Mouse (Mus musculus): Measurements from ENCODE around the gene Cacnb2. TPM values are rescaled to one million over a fixed set of nuclear protein-coding genes. Genes with fewer than 3 reads are reported as not detected.

The Cacnb2 gene
- total and polyA plus RNA-seq, 2 experiments = 0.06 to 0.46 TPM

DNA sequence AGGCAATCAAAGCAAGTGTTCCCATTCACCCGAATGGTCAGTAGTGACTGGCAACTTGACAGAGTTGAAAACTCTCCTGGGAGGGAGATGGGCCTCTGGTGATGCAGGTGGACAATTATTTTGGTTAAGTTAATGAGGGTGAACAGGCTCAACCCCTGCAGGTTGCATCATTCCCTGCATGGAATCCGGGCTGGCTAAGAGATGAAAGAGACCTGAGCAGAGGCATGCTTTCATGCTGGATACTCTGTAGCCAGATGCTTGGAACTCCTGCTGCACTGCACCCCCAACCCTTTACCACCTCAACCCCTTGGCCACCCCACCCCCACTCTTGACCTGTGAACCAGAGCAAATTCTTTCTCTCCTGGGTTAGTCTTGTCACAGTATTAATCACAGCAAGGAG lies 258.7 kb downstream of the Cacnb2 start:
- no peaks in the 10 kb centered on the region for H3K4me1 ChIP-seq (ENCODE audit: control insufficient read depth, insufficient read depth, low read length)
- DNase-seq (ENCODE audit: extremely low read depth, low read depth, low spot score) = no peak
- H3K79me2 ChIP-seq (ENCODE audit: control insufficient read depth, insufficient read depth, low read length) = no peaks in the 10 kb centered on the region
- no peaks in the 10 kb centered on the region for H3K27me3 ChIP-seq (ENCODE audit: control insufficient read depth, insufficient read depth, low read length)
- H3K27ac ChIP-seq (replicated peaks; ENCODE audit: insufficient read depth, low read depth, low read length) = no peak overlapping the region
- no peak overlapping the region for H3K4me3 ChIP-seq (ENCODE audit: insufficient read depth, low read depth, low read length)
- 51% methylated on average over 2 of the region's 2 CpGs for WGBS
- TF ChIP-seq POLR2A (IDR thresholded peaks at IDR 0.05; ENCODE audit: extremely low read depth, insufficient read depth, low read length) = no peak
- no peak for TF ChIP-seq CTCF (IDR thresholded peaks at IDR 0.05; ENCODE audit: low read depth, low read length)
- no peak overlapping the region for H3K9ac ChIP-seq (ENCODE audit: low read depth, low read length)
- no peaks in the 10 kb centered on the region for H3K36me3 ChIP-seq (ENCODE audit: control insufficient read depth, insufficient read depth, low read length)

DNA sequence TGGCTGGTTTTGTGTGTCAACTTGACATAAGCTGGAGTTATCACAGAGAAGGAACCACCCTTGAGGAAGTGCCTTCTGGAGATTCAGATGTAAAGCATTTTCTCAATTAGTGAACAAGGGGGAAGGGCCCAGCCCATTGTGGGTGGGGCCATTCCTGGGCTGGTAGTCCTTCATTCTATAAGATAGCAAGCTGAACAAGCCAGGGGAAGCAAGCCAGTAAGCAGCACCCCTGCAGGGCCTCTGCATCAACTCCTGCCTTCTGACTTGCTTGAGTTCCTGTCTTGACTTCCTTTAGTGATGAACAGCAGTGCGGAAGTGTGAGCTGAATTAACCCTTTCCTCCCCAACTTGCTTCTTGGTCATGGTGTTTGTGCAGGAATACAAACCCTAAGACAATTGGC lies 260.1 kb downstream of the Cacnb2 start:
- Histone ChIP-seq H3K36me3 (ENCODE audit: control insufficient read depth, insufficient read depth, low read length) (no peaks in the 10 kb centered on the region), H3K27ac (replicated peaks; ENCODE audit: insufficient read depth, low read depth, low read length) (no peak overlapping the region), H3K4me1 (ENCODE audit: control insufficient read depth, insufficient read depth, low read length) (no peaks in the 10 kb centered on the region), H3K79me2 (ENCODE audit: control insufficient read depth, insufficient read depth, low read length) (no peaks in the 10 kb centered on the region), H3K4me3 (ENCODE audit: insufficient read depth, low read depth, low read length) (no peak overlapping the region), H3K27me3 (ENCODE audit: control insufficient read depth, insufficient read depth, low read length) (no peaks in the 10 kb centered on the region), H3K9ac (ENCODE audit: low read depth, low read length) (no peak overlapping the region)
- no peak for TF ChIP-seq CTCF (IDR thresholded peaks at IDR 0.05; ENCODE audit: low read depth, low read length)
- no peak for TF ChIP-seq POLR2A (IDR thresholded peaks at IDR 0.05; ENCODE audit: extremely low read depth, insufficient read depth, low read length)
- whole genome bisulfite sequencing = 38% methylated on average over 1 of the region's 1 CpGs
- DNase-seq (ENCODE audit: extremely low read depth, low read depth, low spot score) = no peak

DNA sequence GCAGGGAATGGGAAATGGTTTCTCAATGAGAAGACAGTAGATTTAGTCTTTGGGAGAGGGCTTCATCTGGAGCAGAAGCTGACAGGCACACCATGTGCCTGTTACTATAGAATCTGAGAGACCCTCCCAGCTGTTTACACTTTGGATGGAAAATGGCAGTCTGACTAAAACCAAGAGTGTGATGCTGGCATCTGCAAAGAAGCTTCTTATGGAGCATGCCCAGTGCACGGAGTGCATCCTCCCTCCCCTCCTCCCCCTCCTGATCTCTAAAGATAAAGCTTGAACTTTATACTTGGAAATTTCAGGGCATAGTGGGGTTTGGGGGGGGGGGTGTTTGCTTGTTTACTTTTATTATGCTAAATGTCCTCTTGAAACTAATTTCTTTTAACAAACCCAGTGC lies 270.2 kb downstream of the Cacnb2 start:
- Histone ChIP-seq H3K27me3 (ENCODE audit: control insufficient read depth, insufficient read depth, low read length) (no peaks in the 10 kb centered on the region), H3K79me2 (ENCODE audit: control insufficient read depth, insufficient read depth, low read length) (no peaks in the 10 kb centered on the region), H3K27ac (replicated peaks; ENCODE audit: insufficient read depth, low read depth, low read length) (no peak overlapping the region), H3K9ac (ENCODE audit: low read depth, low read length) (no peak overlapping the region), H3K4me1 (ENCODE audit: control insufficient read depth, insufficient read depth, low read length) (no peaks in the 10 kb centered on the region), H3K36me3 (ENCODE audit: control insufficient read depth, insufficient read depth, low read length) (no peaks in the 10 kb centered on the region), H3K4me3 (ENCODE audit: insufficient read depth, low read depth, low read length) (no peak overlapping the region)
- DNase-seq (ENCODE audit: extremely low read depth, low read depth, low spot score) = no peak
- 33% methylated on average over 1 of the region's 1 CpGs for WGBS
- no peak for TF ChIP-seq CTCF (IDR thresholded peaks at IDR 0.05; ENCODE audit: low read depth, low read length)
- no peak for TF ChIP-seq POLR2A (IDR thresholded peaks at IDR 0.05; ENCODE audit: extremely low read depth, insufficient read depth, low read length)

DNA sequence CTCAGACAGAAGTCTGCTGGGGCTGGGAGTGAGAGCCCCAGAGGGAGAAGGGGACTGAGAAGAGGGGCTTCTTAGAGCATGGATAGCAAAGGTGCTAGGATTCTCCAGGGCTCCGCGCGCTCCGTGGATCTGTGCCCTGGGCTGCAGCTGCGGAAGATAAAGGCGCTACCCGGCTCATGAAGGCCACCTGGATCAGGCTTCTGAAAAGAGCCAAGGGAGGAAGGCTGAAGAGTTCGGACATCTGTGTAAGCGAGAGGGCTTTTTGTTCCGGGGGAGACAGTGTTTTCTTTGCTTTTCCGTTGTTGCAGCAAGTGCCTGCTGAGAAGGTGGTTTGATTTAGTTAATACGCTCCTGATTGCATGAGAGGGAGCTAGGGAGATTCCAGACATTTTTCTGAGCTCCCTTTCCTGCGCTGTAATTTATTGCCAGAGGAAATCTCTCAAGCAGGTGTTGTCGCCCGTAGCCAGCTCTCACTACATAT lies 270.9 kb downstream of the Cacnb2 start:
- Histone ChIP-seq H3K9ac (ENCODE audit: low read depth, low read length) (no peak overlapping the region), H3K4me3 (ENCODE audit: insufficient read depth, low read depth, low read length) (no peak overlapping the region), H3K4me1 (ENCODE audit: control insufficient read depth, insufficient read depth, low read length) (no peaks in the 10 kb centered on the region), H3K27ac (replicated peaks; ENCODE audit: insufficient read depth, low read depth, low read length) (no peak overlapping the region), H3K79me2 (ENCODE audit: control insufficient read depth, insufficient read depth, low read length) (no peaks in the 10 kb centered on the region), H3K27me3 (ENCODE audit: control insufficient read depth, insufficient read depth, low read length) (no peaks in the 10 kb centered on the region), H3K36me3 (ENCODE audit: control insufficient read depth, insufficient read depth, low read length) (no peaks in the 10 kb centered on the region)
- TF ChIP-seq CTCF (IDR thresholded peaks at IDR 0.05; ENCODE audit: low read depth, low read length) (no peak), POLR2A (IDR thresholded peaks at IDR 0.05; ENCODE audit: extremely low read depth, insufficient read depth, low read length) (no peak)
- no peak for DNase-seq (ENCODE audit: extremely low read depth, low read depth, low spot score)
- WGBS = 23% methylated on average over 15 of the region's 15 CpGs

GRCm38 (mm10) chr2:14874281-14875037 lies 271.6 kb downstream of the Cacnb2 start:
- H3K9ac ChIP-seq (ENCODE audit: low read depth, low read length) = no peak overlapping the region

GRCm38 (mm10) chr2:14875121-14875520 lies 272.2 kb downstream of the Cacnb2 start:
- no peak overlapping the region for H3K9ac ChIP-seq (ENCODE audit: low read depth, low read length)
- 70% methylated on average over 2 of the region's 2 CpGs for WGBS
- TF ChIP-seq POLR2A (IDR thresholded peaks at IDR 0.05; ENCODE audit: extremely low read depth, insufficient read depth, low read length) (no peak), CTCF (IDR thresholded peaks at IDR 0.05; ENCODE audit: low read depth, low read length) (no peak)

More at GRCm38 (mm10) chr2:14874281-14875037, 271.6 kb downstream of the Cacnb2 start:
- no peak for DNase-seq (ENCODE audit: extremely low read depth, low read depth, low spot score)
- Histone ChIP-seq H3K27me3 (ENCODE audit: control insufficient read depth, insufficient read depth, low read length) (no peaks in the 10 kb centered on the region), H3K27ac (replicated peaks; ENCODE audit: insufficient read depth, low read depth, low read length) (no peak overlapping the region), H3K4me1 (ENCODE audit: control insufficient read depth, insufficient read depth, low read length) (no peaks in the 10 kb centered on the region), H3K79me2 (ENCODE audit: control insufficient read depth, insufficient read depth, low read length) (no peaks in the 10 kb centered on the region), H3K36me3 (ENCODE audit: control insufficient read depth, insufficient read depth, low read length) (no peaks in the 10 kb centered on the region), H3K4me3 (ENCODE audit: insufficient read depth, low read depth, low read length) (no peak overlapping the region)
- TF ChIP-seq POLR2A (IDR thresholded peaks at IDR 0.05; ENCODE audit: extremely low read depth, insufficient read depth, low read length) = no peak
- no peak for TF ChIP-seq CTCF (IDR thresholded peaks at IDR 0.05; ENCODE audit: low read depth, low read length)
- 63% methylated on average over 13 of the region's 13 CpGs for WGBS

More at GRCm38 (mm10) chr2:14875121-14875520, 272.2 kb downstream of the Cacnb2 start:
- no peaks in the 10 kb centered on the region for H3K79me2 ChIP-seq (ENCODE audit: control insufficient read depth, insufficient read depth, low read length)
- H3K27ac ChIP-seq (replicated peaks; ENCODE audit: insufficient read depth, low read depth, low read length) = no peak overlapping the region
- H3K27me3 ChIP-seq (ENCODE audit: control insufficient read depth, insufficient read depth, low read length) = no peaks in the 10 kb centered on the region
- no peak overlapping the region for H3K4me3 ChIP-seq (ENCODE audit: insufficient read depth, low read depth, low read length)
- no peaks in the 10 kb centered on the region for H3K4me1 ChIP-seq (ENCODE audit: control insufficient read depth, insufficient read depth, low read length)
- H3K36me3 ChIP-seq (ENCODE audit: control insufficient read depth, insufficient read depth, low read length) = no peaks in the 10 kb centered on the region
- DNase-seq (ENCODE audit: extremely low read depth, low read depth, low spot score) = no peak

Measured in liver, adult 2 months (tissue).